Mouse (Mus musculus): ENCODE results near the gene Pde8a. TPM values are rescaled to one million over a fixed set of nuclear protein-coding genes. Genes with fewer than 3 reads are reported as not detected.

Pde8a gene
- 5.5 and 5.8 TPM in 2 replicates for polyA plus RNA-seq (2012; rRNA removed)

DNA sequence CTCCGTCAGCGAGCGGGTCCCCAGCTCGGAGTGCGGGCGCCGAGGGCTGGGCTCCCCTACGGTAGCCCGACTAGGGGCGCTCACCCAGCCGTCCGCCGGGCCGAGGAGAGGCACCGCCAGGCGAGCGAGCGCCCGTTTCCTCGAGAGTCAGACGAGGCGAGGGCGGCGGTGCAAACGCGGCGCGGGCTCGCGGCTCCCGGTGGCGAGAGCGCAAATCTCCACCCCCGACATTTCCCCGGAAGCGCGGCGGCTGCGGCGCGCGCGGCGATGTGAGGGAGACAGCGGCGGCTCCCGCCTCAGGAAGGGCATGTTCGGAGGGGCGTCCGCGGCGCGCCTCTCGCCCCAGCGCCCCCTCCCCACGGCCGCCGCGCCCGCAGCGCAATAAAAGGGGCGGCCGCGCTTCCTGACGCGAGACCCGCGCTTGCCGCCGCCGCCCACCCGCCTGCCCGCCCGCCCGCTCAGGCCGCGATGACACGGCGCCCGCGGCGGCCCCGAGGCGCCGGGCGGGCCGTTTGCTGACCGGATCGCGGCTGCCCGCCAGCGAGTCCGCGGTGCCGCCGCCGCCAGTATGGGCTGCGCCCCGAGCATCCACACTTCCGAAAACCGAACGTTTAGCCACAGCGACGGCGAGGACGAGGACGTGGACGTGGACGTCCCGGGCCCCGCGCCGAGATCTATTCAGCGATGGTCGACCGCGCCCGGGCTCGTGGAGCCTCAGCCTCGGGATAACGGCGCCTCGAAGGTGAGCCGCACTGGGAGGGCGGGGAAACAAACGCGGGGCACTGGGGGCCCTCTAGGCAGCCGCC, at the start of gene Pde8a:
TSS of gene Pde8a (plus strand) at position 250 of the 806 bp plus-strand sequence.

DNA sequence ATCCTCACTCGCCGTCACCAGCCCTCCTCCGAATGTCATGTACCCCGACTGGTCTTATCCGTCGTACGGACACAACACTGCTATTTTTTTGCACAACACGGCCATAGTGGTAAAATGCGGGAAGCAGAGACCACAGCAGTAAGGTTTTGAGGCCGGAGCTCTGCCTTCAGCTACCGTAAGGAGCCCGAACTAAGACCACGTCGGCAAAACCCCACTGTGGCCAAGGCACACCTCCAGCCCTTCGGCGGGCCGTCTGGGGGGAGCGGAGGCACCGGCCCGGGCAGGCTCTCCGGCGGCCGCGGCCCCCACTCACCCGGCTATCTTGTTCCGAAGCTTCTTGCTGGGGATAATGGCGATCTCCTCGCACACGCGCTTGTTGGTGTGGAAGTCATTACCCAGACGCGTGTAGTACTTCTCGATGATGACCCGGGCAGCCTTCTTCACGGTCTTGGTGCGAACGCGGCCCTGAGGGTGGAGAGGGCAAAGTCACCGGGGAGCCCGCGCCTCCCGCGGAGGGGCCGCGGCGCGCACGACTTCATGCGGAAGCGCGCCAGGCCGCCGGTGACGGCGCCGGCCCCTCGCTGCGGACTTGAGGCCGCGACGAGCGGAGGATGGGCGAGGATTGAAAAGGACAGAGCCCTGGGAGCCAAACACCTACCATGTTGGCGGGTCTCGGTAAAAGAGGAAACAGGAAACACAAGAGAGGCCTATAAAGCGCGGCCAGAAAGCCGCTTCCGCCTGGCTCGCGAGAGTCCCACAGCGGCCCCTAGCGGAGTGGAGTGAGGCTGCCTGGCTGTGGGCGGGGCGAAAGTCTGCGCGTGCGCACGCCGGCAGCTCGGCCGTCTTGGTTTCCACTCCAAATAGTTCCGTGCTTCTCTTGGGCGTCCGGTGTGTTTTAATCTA, 131.4 kb downstream of the Pde8a start, which contains the start of gene Rps17:
TSS of gene Rps17 (minus strand) at position 711 of the 903 bp plus-strand sequence.

Other genes starting within 250 kb of the Pde8a start
- gene Zfp592, start 219.9 kb upstream of the Pde8a start, polyA plus RNA-seq (2012; rRNA removed): 7.6 and 11.2 TPM in 2 replicates
- 0.11 and 0.12 TPM in 2 replicates for gene Alpk3, start 156.0 kb upstream of the Pde8a start, polyA plus RNA-seq (2012; rRNA removed)
- gene Slc28a1, start 98.8 kb upstream of the Pde8a start, polyA plus RNA-seq (2012; rRNA removed): 0.60 and 0.65 TPM in 2 replicates
- gene Rps17, start 131.7 kb downstream of the Pde8a start, polyA plus RNA-seq (2012; rRNA removed): 1,312 and 1,425 TPM in 2 replicates
- gene Cpeb1, start 241.9 kb downstream of the Pde8a start, polyA plus RNA-seq (2012; rRNA removed): 0.03 and 0.14 TPM in 2 replicates

Data from liver, embryonic 18 days (tissue).